Mouse (Mus musculus): ENCODE results near the gene Hmgxb4. TPM values are rescaled to one million over a fixed set of nuclear protein-coding genes. Genes with fewer than 3 reads are reported as not detected.

Gene Hmgxb4
- polyA plus RNA-seq, 1 experiment from 2014 or later, result 53.6 TPM

- 81% methylated on average over 2 of the region's 2 CpGs for WGBS
- ATAC-seq (replicated peaks; ENCODE audit: insufficient number of reproducible peaks, low FRiP score, low TSS enrichment, low read depth) (no peak), DNase-seq (ENCODE audit: low spot score) (no peak)
- Histone ChIP-seq H3K27ac (replicated peaks; ENCODE audit: low read depth, low read length) (no peak overlapping the region), H3K4me1 (ENCODE audit: control insufficient read depth, insufficient read depth, low read length) (no peaks in the 10 kb centered on the region), H3K9ac (replicated peaks; ENCODE audit: low read length) (no peak overlapping the region), H3K9me3 (replicated peaks; ENCODE audit: control insufficient read depth, low read length) (no peaks in the 10 kb centered on the region), H3K4me2 (ENCODE audit: low read depth, low read length) (no peak overlapping the region), H3K36me3 (replicated peaks; ENCODE audit: control insufficient read depth, insufficient read depth, low read depth, low read length) (no peaks in the 10 kb centered on the region), H3K27me3 (ENCODE audit: control insufficient read depth, insufficient read depth, low read length) (no peaks in the 10 kb centered on the region), H3K4me3 (ENCODE audit: low read depth, low read length) (no peak overlapping the region)
Observed at GRCm38 (mm10) chr8:75042171-75042570, 49.0 kb downstream of the Hmgxb4 start.

GRCm38 (mm10) chr8:75042974-75043373 is 49.8 kb downstream of the Hmgxb4 start:
- Histone ChIP-seq H3K4me1 (ENCODE audit: control insufficient read depth, insufficient read depth, low read length) (no peaks in the 10 kb centered on the region), H3K4me2 (ENCODE audit: low read depth, low read length) (no peak overlapping the region), H3K27me3 (ENCODE audit: control insufficient read depth, insufficient read depth, low read length) (no peaks in the 10 kb centered on the region), H3K4me3 (ENCODE audit: low read depth, low read length) (no peak overlapping the region), H3K36me3 (replicated peaks; ENCODE audit: control insufficient read depth, insufficient read depth, low read depth, low read length) (no peaks in the 10 kb centered on the region), H3K27ac (replicated peaks; ENCODE audit: low read depth, low read length) (no peak overlapping the region), H3K9ac (replicated peaks; ENCODE audit: low read length) (no peak overlapping the region), H3K9me3 (replicated peaks; ENCODE audit: control insufficient read depth, low read length) (no peaks in the 10 kb centered on the region)
- DNase-seq (ENCODE audit: low spot score) (no peak), ATAC-seq (replicated peaks; ENCODE audit: insufficient number of reproducible peaks, low FRiP score, low TSS enrichment, low read depth) (no peak)
- WGBS, result 88% methylated on average over 1 of the region's 1 CpGs

- WGBS, result 92% methylated on average over 1 of the region's 1 CpGs
- Histone ChIP-seq H3K4me3 (ENCODE audit: low read depth, low read length) (no peak overlapping the region), H3K4me2 (ENCODE audit: low read depth, low read length) (no peak overlapping the region), H3K27ac (replicated peaks; ENCODE audit: low read depth, low read length) (no peak overlapping the region), H3K4me1 (ENCODE audit: control insufficient read depth, insufficient read depth, low read length) (no peaks in the 10 kb centered on the region), H3K9me3 (replicated peaks; ENCODE audit: control insufficient read depth, low read length) (no peaks in the 10 kb centered on the region), H3K27me3 (ENCODE audit: control insufficient read depth, insufficient read depth, low read length) (no peaks in the 10 kb centered on the region), H3K36me3 (replicated peaks; ENCODE audit: control insufficient read depth, insufficient read depth, low read depth, low read length) (no peaks in the 10 kb centered on the region), H3K9ac (replicated peaks; ENCODE audit: low read length) (no peak overlapping the region)
- ATAC-seq (replicated peaks; ENCODE audit: insufficient number of reproducible peaks, low FRiP score, low TSS enrichment, low read depth) (no peak), DNase-seq (ENCODE audit: low spot score) (no peak)
Observed at GRCm38 (mm10) chr8:75046303-75046702, 53.1 kb downstream of the Hmgxb4 start.

GRCm38 (mm10) chr8:75047784-75048183 is 54.6 kb downstream of the Hmgxb4 start:
- Histone ChIP-seq H3K4me3 (ENCODE audit: low read depth, low read length) (no peak overlapping the region), H3K9ac (replicated peaks; ENCODE audit: low read length) (no peak overlapping the region), H3K27me3 (ENCODE audit: control insufficient read depth, insufficient read depth, low read length) (no peaks in the 10 kb centered on the region), H3K36me3 (replicated peaks; ENCODE audit: control insufficient read depth, insufficient read depth, low read depth, low read length) (no peaks in the 10 kb centered on the region), H3K27ac (replicated peaks; ENCODE audit: low read depth, low read length) (no peak overlapping the region), H3K9me3 (replicated peaks; ENCODE audit: control insufficient read depth, low read length) (no peaks in the 10 kb centered on the region), H3K4me2 (ENCODE audit: low read depth, low read length) (no peak overlapping the region), H3K4me1 (ENCODE audit: control insufficient read depth, insufficient read depth, low read length) (no peaks in the 10 kb centered on the region)
- 91% methylated on average over 3 of the region's 3 CpGs for WGBS
- no peak for ATAC-seq (replicated peaks; ENCODE audit: insufficient number of reproducible peaks, low FRiP score, low TSS enrichment, low read depth)
- no peak for DNase-seq (ENCODE audit: low spot score)

GRCm38 (mm10) chr8:75053342-75053741 is 60.2 kb downstream of the Hmgxb4 start:
- no peaks in the 10 kb centered on the region for H3K27me3 ChIP-seq (ENCODE audit: control insufficient read depth, insufficient read depth, low read length)
- H3K9ac ChIP-seq (replicated peaks; ENCODE audit: low read length), result no peak overlapping the region
- no peaks in the 10 kb centered on the region for H3K4me1 ChIP-seq (ENCODE audit: control insufficient read depth, insufficient read depth, low read length)
- no peak for ATAC-seq (replicated peaks; ENCODE audit: insufficient number of reproducible peaks, low FRiP score, low TSS enrichment, low read depth)
- DNase-seq (ENCODE audit: low spot score), result no peak
- no peaks in the 10 kb centered on the region for H3K9me3 ChIP-seq (replicated peaks; ENCODE audit: control insufficient read depth, low read length)
- H3K36me3 ChIP-seq (replicated peaks; ENCODE audit: control insufficient read depth, insufficient read depth, low read depth, low read length), result no peaks in the 10 kb centered on the region
- 94% methylated on average over 4 of the region's 4 CpGs for WGBS
- H3K27ac ChIP-seq (replicated peaks; ENCODE audit: low read depth, low read length), result no peak overlapping the region
- H3K4me2 ChIP-seq (ENCODE audit: low read depth, low read length), result no peak overlapping the region
- H3K4me3 ChIP-seq (ENCODE audit: low read depth, low read length), result no peak overlapping the region

- Histone ChIP-seq H3K4me3 (ENCODE audit: low read depth, low read length) (no peak overlapping the region), H3K27ac (replicated peaks; ENCODE audit: low read depth, low read length) (no peak overlapping the region), H3K4me1 (ENCODE audit: control insufficient read depth, insufficient read depth, low read length) (no peaks in the 10 kb centered on the region), H3K9me3 (replicated peaks; ENCODE audit: control insufficient read depth, low read length) (no peaks in the 10 kb centered on the region), H3K36me3 (replicated peaks; ENCODE audit: control insufficient read depth, insufficient read depth, low read depth, low read length) (no peaks in the 10 kb centered on the region), H3K9ac (replicated peaks; ENCODE audit: low read length) (no peak overlapping the region), H3K27me3 (ENCODE audit: control insufficient read depth, insufficient read depth, low read length) (no peaks in the 10 kb centered on the region), H3K4me2 (ENCODE audit: low read depth, low read length) (no peak overlapping the region)
- WGBS, result 96% methylated on average over 2 of the region's 2 CpGs
- DNase-seq (ENCODE audit: low spot score) (no peak), ATAC-seq (replicated peaks; ENCODE audit: insufficient number of reproducible peaks, low FRiP score, low TSS enrichment, low read depth) (no peak)
Observed at GRCm38 (mm10) chr8:75055673-75056072, 62.5 kb downstream of the Hmgxb4 start.

- no peak overlapping the region for H3K4me2 ChIP-seq (ENCODE audit: low read depth, low read length)
- no peak overlapping the region for H3K27ac ChIP-seq (replicated peaks; ENCODE audit: low read depth, low read length)
- ATAC-seq (replicated peaks; ENCODE audit: insufficient number of reproducible peaks, low FRiP score, low TSS enrichment, low read depth) (no peak), DNase-seq (ENCODE audit: low spot score) (no peak)
- no peaks in the 10 kb centered on the region for H3K9me3 ChIP-seq (replicated peaks; ENCODE audit: control insufficient read depth, low read length)
- H3K4me3 ChIP-seq (ENCODE audit: low read depth, low read length), result no peak overlapping the region
- WGBS, result 81% methylated on average over 6 of the region's 6 CpGs
- no peaks in the 10 kb centered on the region for H3K36me3 ChIP-seq (replicated peaks; ENCODE audit: control insufficient read depth, insufficient read depth, low read depth, low read length)
- H3K4me1 ChIP-seq (ENCODE audit: control insufficient read depth, insufficient read depth, low read length), result no peaks in the 10 kb centered on the region
- no peak overlapping the region for H3K9ac ChIP-seq (replicated peaks; ENCODE audit: low read length)
- H3K27me3 ChIP-seq (ENCODE audit: control insufficient read depth, insufficient read depth, low read length), result no peaks in the 10 kb centered on the region
Observed at GRCm38 (mm10) chr8:75060022-75060421, 66.9 kb downstream of the Hmgxb4 start.

GRCm38 (mm10) chr8:75060815-75061214 is 67.7 kb downstream of the Hmgxb4 start:
- 72% methylated on average over 2 of the region's 2 CpGs for WGBS

More at GRCm38 (mm10) chr8:75060815-75061214, 67.7 kb downstream of the Hmgxb4 start:
- ATAC-seq (replicated peaks; ENCODE audit: insufficient number of reproducible peaks, low FRiP score, low TSS enrichment, low read depth) (no peak), DNase-seq (ENCODE audit: low spot score) (no peak)
- Histone ChIP-seq H3K9ac (replicated peaks; ENCODE audit: low read length) (no peak overlapping the region), H3K4me1 (ENCODE audit: control insufficient read depth, insufficient read depth, low read length) (no peaks in the 10 kb centered on the region), H3K27me3 (ENCODE audit: control insufficient read depth, insufficient read depth, low read length) (no peaks in the 10 kb centered on the region), H3K36me3 (replicated peaks; ENCODE audit: control insufficient read depth, insufficient read depth, low read depth, low read length) (no peaks in the 10 kb centered on the region), H3K4me3 (ENCODE audit: low read depth, low read length) (no peak overlapping the region), H3K27ac (replicated peaks; ENCODE audit: low read depth, low read length) (no peak overlapping the region), H3K9me3 (replicated peaks; ENCODE audit: control insufficient read depth, low read length) (no peaks in the 10 kb centered on the region), H3K4me2 (ENCODE audit: low read depth, low read length) (no peak overlapping the region)
